Mouse (Mus musculus) small intestine, adult 2 months (tissue): ENCODE results near the gene Elovl6. TPM values are rescaled to one million over a fixed set of nuclear protein-coding genes. Genes with fewer than 3 reads are reported as not detected.

Experiments used
- H3K27ac ChIP-seq: fragments of 200-500 bp; 2 replicates; pipeline ENCODE4 v1.5.1; 2012; ENCODE audit warnings: low read depth, low read length, control low read depth, inconsistent platforms; ENCODE audit not compliant: insufficient read depth
- H3K27me3 ChIP-seq: fragments of 200-500 bp; 2 replicates; pipeline ENCODE4 v1.6.1; 2012; ENCODE audit warnings: mild to moderate bottlenecking, moderate library complexity, low read length, inconsistent platforms; ENCODE audit not compliant: control insufficient read depth, insufficient read depth
- H3K36me3 ChIP-seq: fragments of 200-500 bp; 2 replicates; pipeline ENCODE4 v1.6.1; 2012; ENCODE audit warnings: mild to moderate bottlenecking, low read length, control low read depth, inconsistent platforms; ENCODE audit not compliant: control insufficient read depth, insufficient read depth
- H3K4me1 ChIP-seq: fragments of 200-500 bp; 2 replicates; pipeline ENCODE4 v1.6.1; 2012; ENCODE audit warnings: low read length, inconsistent platforms, mixed read lengths; ENCODE audit not compliant: control insufficient read depth, insufficient read depth, insufficient read length
- H3K4me3 ChIP-seq: fragments of 200-500 bp; 2 replicates; pipeline ENCODE4 v1.5.1; 2012; ENCODE audit warnings: low read depth, mild to moderate bottlenecking, control low read depth, inconsistent platforms, low read length, moderate library complexity
- CTCF ChIP-seq: fragments of 200-500 bp; IDR thresholded peaks from 2 replicates; pipeline ENCODE4 v1.5.1; 2012; ENCODE audit warnings: low read depth, mild to moderate bottlenecking, control low read depth, inconsistent platforms, low read length, moderate library complexity, mixed read lengths; ENCODE audit not compliant: insufficient replicate concordance, insufficient read length; ENCODE audit errors: extremely low read depth
- POLR2A ChIP-seq: fragments of 200-500 bp; IDR thresholded peaks from 2 replicates; pipeline ENCODE4 v1.6.1; 2012; ENCODE audit warnings: low read depth, mild to moderate bottlenecking, control low read depth, inconsistent platforms, low read length, moderate library complexity
- WGBS: fragments of 180-500 bp; shearing (Covaris S2); methylation state at CpG from one replicate; pipeline ENCODE4 v1.1.7; 2018; 5-methylcytosine and 5-hydroxymethylcytosine counted together
- polyA plus RNA-seq: library from polyadenylated mRNA; depleted of rRNA; stranded (reverse); fragments of >200 nt; gene quantifications from 2 replicates; pipeline ENCODE4 v1.2.3, GENCODE M21; 2012

Gene Elovl6
- polyA plus RNA-seq, 1 experiment = 25.3 TPM

DNA sequence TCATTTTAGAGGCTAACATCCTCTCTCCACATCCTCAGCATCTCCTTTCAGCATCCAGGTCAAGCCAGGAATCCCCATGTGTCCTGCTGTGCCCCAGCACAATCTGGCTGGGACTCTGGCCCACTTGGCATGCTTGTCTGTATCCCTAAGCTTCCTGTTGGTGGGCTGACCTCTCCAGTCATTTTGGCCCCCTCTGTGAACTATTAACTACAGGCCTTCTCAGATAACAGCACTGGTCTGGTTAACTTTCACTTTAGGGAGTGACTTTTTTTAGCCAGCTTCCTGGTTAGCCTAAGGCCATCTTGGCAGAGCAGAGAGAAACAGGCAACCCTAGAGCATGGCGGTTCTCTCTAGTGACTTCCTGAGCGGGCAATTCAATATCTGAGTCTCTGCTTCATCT is 82.1 kb downstream of the Elovl6 start:
- no peak overlapping the region for H3K4me3 ChIP-seq
- H3K27me3 ChIP-seq = no peaks in the 10 kb centered on the region
- H3K36me3 ChIP-seq = peaks cover 7% of the 10 kb centered on the region; the same call in 1 of the 2 replicates
- TF ChIP-seq POLR2A = no peak
- TF ChIP-seq CTCF = no peak
- peak overlapping the region; percentile 80 for H3K27ac ChIP-seq
- H3K4me1 ChIP-seq = peaks cover 19% of the 10 kb centered on the region
- 18% methylated on average over 2 of the region's 2 CpGs for WGBS

DNA sequence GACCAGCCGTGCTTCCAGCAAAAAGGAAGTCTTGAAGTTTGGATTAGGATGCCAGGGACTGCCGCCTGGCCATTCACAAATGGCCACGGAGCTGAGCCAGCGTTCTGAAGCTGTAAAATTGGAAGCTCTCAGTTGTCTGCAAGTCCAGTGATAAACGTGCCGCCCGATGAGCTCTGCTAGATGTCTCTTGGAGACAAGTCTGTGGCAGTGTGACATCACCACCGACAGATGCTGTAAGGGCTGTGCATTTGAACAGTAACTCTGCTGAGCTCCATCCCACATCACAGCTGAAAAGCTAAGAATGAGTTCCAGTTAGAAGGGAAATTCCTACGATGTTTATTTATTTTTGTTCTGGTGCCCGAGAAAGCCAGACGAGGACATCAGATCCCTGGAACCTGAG is 85.3 kb downstream of the Elovl6 start:
- WGBS = 88% methylated on average over 11 of the region's 11 CpGs
- peaks cover 23% of the 10 kb centered on the region for H3K4me1 ChIP-seq
- no peaks in the 10 kb centered on the region for H3K27me3 ChIP-seq
- peaks cover 4% of the 10 kb centered on the region; the same call in 1 of the 2 replicates for H3K36me3 ChIP-seq
- H3K27ac ChIP-seq = no peak overlapping the region
- no peak overlapping the region for H3K4me3 ChIP-seq
- TF ChIP-seq POLR2A = no peak
- no peak for TF ChIP-seq CTCF

DNA sequence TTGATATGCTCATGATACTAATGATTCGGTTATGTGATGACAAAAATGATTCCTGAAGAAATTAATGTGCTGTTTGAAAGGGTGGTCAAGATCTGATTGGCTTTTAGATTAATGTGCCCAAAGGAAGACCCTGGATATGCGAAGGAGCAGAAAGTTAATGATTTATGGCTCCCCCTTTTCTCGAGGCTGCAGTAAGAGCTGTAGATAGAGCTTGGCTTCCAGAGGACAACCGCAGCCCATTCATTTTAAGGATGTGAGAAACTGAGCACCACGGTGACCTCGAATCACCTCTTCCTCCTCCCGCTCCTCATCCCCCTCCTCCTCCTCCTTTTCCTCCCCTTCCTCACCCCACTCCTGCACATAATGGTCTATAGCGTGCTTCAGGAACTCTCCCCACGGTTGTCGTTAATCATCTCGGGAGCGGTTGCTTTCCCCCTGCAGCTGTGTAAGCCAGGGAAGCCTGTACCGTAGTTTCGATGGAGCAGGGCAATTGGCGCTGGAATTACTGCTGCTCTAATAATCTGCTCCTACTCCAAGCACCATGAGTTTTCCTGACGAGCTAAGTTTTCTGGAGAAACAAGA is 87.1 kb downstream of the Elovl6 start:
- Histone ChIP-seq H3K4me3 (no peak overlapping the region), H3K36me3 (peaks cover 4% of the 10 kb centered on the region; the same call in 1 of the 2 replicates), H3K27ac (no peak overlapping the region), H3K27me3 (no peaks in the 10 kb centered on the region), H3K4me1 (peaks cover 11% of the 10 kb centered on the region; the same call in 1 of the 2 replicates)
- WGBS = 83% methylated on average over 16 of the region's 16 CpGs
- no peak for TF ChIP-seq CTCF
- no peak for TF ChIP-seq POLR2A

DNA sequence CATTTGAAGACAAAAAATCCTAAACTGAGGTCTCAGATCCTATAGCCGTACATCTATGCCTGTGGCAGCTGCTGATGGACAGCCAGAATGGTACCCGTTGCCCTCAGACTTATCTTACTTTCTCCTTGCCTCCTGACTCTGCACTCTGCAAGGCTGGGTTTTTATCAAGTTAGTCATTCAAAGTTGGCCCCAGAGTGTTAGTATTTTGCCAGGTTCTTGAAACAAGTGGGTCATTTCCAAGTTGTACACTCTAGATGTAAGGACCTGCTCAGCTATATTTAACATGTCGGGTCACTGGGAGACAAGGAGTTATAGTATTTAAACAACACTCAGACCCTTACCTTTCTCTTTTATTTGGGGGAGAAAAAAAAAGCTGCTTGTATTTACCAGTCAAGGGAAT is 88.6 kb downstream of the Elovl6 start:
- Histone ChIP-seq H3K4me1 (peaks cover 11% of the 10 kb centered on the region; the same call in 1 of the 2 replicates), H3K4me3 (no peak overlapping the region), H3K27ac (no peak overlapping the region), H3K27me3 (no peaks in the 10 kb centered on the region), H3K36me3 (peaks cover 4% of the 10 kb centered on the region; the same call in 1 of the 2 replicates)
- WGBS = 48% methylated on average over 3 of the region's 3 CpGs
- no peak for TF ChIP-seq CTCF
- no peak for TF ChIP-seq POLR2A

DNA sequence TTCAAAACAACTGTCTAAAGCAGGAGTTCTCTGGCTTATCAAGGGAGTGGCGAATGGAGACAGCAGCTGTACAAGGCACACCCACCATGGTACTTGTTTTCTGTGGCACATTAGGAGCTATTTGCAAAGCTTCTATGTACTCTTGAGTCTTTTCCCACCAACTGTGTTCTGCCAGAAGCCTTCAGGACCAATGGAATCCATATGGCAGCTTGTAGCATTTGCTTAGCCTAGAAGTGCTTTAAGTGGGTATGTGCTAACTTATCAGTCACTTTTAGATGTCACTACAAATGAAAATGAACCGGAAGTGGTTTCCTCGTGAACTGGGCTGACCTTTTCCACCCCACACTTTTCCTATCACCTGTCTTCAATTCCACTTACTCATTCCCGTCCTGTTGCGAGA is 89.1 kb downstream of the Elovl6 start:
- Histone ChIP-seq H3K4me3 (no peak overlapping the region), H3K36me3 (peaks cover 4% of the 10 kb centered on the region; the same call in 1 of the 2 replicates), H3K27me3 (no peaks in the 10 kb centered on the region), H3K4me1 (peaks cover 11% of the 10 kb centered on the region; the same call in 1 of the 2 replicates), H3K27ac (0 out of 2 replicates have a peak overlapping the region, but pooled peaks have one; percentile 2)
- no peak for TF ChIP-seq POLR2A
- no peak for TF ChIP-seq CTCF
- WGBS = 34% methylated on average over 5 of the region's 5 CpGs

DNA sequence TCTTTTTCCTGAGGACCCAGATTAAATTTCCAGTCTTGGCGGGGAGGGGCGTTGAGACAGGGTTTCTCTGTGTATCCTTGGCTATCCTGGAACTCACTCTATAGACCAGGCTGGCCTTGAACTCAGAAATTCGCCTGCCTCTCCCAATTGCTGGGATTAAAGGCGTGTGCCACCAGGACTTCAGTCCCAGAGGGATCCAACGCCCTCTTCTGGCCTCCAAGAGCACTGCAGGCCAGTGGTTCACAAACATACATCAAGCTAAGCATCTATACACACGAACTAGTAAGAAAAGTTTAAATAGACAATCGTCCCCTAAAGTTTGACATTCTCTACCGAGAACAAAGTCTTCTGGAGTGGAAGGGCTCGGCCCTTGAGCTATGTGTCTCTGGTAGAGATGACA is 90.0 kb downstream of the Elovl6 start:
- Histone ChIP-seq H3K27me3 (no peaks in the 10 kb centered on the region), H3K4me1 (peaks cover 11% of the 10 kb centered on the region; the same call in 1 of the 2 replicates), H3K36me3 (peaks cover 3% of the 10 kb centered on the region; the same call in 1 of the 2 replicates), H3K4me3 (no peak overlapping the region), H3K27ac (no peak overlapping the region)
- 78% methylated on average over 9 of the region's 9 CpGs for WGBS
- TF ChIP-seq CTCF (peak; percentile 59; the same call in 1 of the 2 replicates), POLR2A (no peak)

DNA sequence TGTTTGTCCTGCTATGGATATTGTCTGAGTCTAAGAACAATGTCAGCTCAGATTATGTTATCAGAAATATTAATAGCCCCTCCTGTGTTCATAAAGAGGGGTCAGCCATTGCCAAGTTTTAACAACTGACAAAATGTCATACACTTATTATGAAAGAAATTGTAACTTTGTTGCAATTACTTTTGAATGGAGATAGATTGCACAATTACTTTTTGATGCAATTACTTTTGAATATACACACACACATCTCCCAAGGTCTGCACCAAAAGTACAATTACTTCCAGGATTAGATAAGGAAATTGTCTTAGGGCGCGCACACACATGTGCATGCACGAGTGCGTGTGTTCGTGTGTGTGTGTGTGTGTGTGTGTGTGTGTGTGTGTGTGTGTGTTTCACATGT is 90.5 kb downstream of the Elovl6 start:
- Histone ChIP-seq H3K27me3 (no peaks in the 10 kb centered on the region), H3K4me3 (no peak overlapping the region), H3K36me3 (peaks cover 2% of the 10 kb centered on the region; the same call in 1 of the 2 replicates), H3K4me1 (peaks cover 6% of the 10 kb centered on the region; the same call in 1 of the 2 replicates), H3K27ac (no peak overlapping the region)
- no peak for TF ChIP-seq POLR2A
- no peak for TF ChIP-seq CTCF
- WGBS = 91% methylated on average over 5 of the region's 5 CpGs
